Mouse (Mus musculus): ENCODE results near the gene Mcf2. TPM values are rescaled to one million over a fixed set of nuclear protein-coding genes. Genes with fewer than 3 reads are reported as not detected.

Mcf2 gene
- 0.09 TPM in 2 replicates for polyA plus RNA-seq (2015; fragmentation: Nextera tagmentation; extraction: Ambion mirVana)

DNA sequence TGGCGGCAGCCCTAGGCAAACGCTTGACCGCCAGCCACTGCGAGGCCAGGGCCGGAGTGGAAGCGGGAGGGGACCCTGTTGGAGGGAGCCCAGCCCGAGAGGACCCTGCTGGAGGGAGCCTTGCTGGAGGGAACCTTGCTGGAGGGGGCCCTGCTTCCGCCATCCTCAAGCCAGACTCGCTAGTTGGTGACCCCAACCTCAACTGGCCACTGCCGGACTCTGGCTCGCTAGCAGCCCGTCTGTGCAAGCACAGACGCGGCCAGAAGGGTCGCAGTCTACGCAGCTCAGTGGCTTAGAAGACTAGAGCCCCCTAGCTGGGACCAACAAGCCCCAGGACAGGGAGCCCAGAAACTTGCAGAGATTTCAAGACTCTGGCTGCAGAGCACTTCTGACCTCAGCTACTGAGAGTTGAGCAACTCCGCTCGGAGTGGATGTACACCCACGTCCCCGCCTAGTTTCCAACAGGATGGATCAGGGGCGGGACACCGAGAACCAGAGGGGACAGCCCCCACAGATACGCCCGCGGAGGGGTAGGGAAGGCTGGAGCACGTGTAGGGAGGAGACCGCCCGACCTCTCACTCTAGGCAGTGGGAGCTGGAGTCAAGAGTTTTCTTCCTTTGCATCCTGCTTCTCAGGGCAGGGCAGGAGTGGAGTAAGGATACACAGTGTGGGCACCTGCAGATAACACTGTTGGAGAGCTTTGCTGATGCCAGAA, at the start of gene Mcf2:
Mcf2 (minus strand) TSS at position 346 of the 715 bp plus-strand sequence.
- peak within 1 kb of the TSS; percentile 81 for H3K4me2 ChIP-seq (ENCODE audit: low read depth, low read length)
- no peak within 1 kb of the TSS for H3K27ac ChIP-seq (ENCODE audit: low read length)
- H3K27me3 ChIP-seq (ENCODE audit: control insufficient read depth, insufficient read depth, low read length), result peaks cover 3% of the 10 kb centered on the region; the same call in 1 of the 2 replicates
- ATAC-seq (replicated peaks; ENCODE audit: extremely low read depth, insufficient read depth, low FRiP score), result no peak
- H3K9me3 ChIP-seq (replicated peaks; ENCODE audit: control insufficient read depth, low read length), result no peaks in the 10 kb centered on the region
- no peaks in the 10 kb centered on the region for H3K36me3 ChIP-seq (ENCODE audit: control insufficient read depth, insufficient read depth)
- no peaks in the 10 kb centered on the region for H3K4me1 ChIP-seq (ENCODE audit: control insufficient read depth, insufficient read depth, low read length)
- WGBS, result 10% methylated on average over 28 of the region's 28 CpGs
- 0 out of 2 replicates have a peak within 1 kb of the TSS, but pooled peaks have one; percentile 11 for H3K9ac ChIP-seq (ENCODE audit: low read length)
- H3K4me3 ChIP-seq (ENCODE audit: low read length), result peak within 1 kb of the TSS; percentile 48

DNA sequence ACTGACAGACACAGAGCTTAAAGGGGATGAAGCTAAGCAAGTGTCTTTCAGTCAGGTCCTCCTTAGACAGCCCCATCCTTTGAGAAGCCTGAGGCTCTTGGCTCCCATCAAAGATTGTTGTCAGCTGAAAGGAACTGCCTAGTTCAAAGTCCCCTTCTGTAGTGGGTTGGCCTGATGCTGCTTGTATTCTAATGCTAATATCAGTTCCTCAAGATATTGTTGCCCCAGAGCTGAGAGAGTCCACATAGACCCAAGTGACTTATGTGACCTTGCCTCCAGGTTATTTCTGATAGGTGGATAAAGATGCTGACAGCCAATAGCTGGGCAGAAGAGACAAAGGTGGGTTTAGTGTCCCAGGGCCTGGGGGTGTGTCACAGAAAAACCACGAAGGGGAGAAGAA, 8.8 kb upstream of the Mcf2 start:
- no peaks in the 10 kb centered on the region for H3K9me3 ChIP-seq (replicated peaks; ENCODE audit: control insufficient read depth, low read length)
- H3K27me3 ChIP-seq (ENCODE audit: control insufficient read depth, insufficient read depth, low read length), result no peaks in the 10 kb centered on the region
- H3K9ac ChIP-seq (ENCODE audit: low read length), result no peak overlapping the region
- no peak overlapping the region for H3K4me3 ChIP-seq (ENCODE audit: low read length)
- 39% methylated on average over 1 of the region's 1 CpGs for WGBS
- H3K4me2 ChIP-seq (ENCODE audit: low read depth, low read length), result no peak overlapping the region
- no peak for ATAC-seq (replicated peaks; ENCODE audit: extremely low read depth, insufficient read depth, low FRiP score)
- no peaks in the 10 kb centered on the region for H3K36me3 ChIP-seq (ENCODE audit: control insufficient read depth, insufficient read depth)
- H3K4me1 ChIP-seq (ENCODE audit: control insufficient read depth, insufficient read depth, low read length), result no peaks in the 10 kb centered on the region
- no peak overlapping the region for H3K27ac ChIP-seq (ENCODE audit: low read length)

DNA sequence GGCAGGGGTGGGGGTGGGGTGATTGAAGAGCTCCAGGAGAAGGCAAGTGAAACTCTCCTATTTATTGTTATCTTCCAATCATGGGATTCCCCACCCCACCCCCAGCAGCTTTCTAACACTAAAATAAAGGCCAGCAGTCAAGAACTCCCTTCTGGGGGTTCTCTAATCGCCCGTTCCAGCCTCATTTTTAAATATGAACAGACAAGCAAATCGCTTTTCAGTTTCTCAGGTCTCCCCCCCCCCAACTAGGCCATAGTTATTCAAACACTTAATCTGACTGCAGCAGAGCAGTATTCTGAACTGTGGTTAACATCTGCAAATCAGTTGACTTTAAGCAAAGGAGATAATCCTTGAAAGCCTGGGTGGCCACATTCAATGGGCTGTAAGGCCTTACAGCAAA, 3.7 kb upstream of the Mcf2 start:
- Histone ChIP-seq H3K27me3 (ENCODE audit: control insufficient read depth, insufficient read depth, low read length) (no peaks in the 10 kb centered on the region), H3K4me3 (ENCODE audit: low read length) (no peak overlapping the region), H3K36me3 (ENCODE audit: control insufficient read depth, insufficient read depth) (no peaks in the 10 kb centered on the region), H3K27ac (ENCODE audit: low read length) (no peak overlapping the region), H3K4me2 (ENCODE audit: low read depth, low read length) (no peak overlapping the region), H3K9me3 (replicated peaks; ENCODE audit: control insufficient read depth, low read length) (no peaks in the 10 kb centered on the region), H3K4me1 (ENCODE audit: control insufficient read depth, insufficient read depth, low read length) (no peaks in the 10 kb centered on the region), H3K9ac (ENCODE audit: low read length) (no peak overlapping the region)
- WGBS, result 79% methylated on average over 3 of the region's 3 CpGs
- ATAC-seq (replicated peaks; ENCODE audit: extremely low read depth, insufficient read depth, low FRiP score), result no peak

DNA sequence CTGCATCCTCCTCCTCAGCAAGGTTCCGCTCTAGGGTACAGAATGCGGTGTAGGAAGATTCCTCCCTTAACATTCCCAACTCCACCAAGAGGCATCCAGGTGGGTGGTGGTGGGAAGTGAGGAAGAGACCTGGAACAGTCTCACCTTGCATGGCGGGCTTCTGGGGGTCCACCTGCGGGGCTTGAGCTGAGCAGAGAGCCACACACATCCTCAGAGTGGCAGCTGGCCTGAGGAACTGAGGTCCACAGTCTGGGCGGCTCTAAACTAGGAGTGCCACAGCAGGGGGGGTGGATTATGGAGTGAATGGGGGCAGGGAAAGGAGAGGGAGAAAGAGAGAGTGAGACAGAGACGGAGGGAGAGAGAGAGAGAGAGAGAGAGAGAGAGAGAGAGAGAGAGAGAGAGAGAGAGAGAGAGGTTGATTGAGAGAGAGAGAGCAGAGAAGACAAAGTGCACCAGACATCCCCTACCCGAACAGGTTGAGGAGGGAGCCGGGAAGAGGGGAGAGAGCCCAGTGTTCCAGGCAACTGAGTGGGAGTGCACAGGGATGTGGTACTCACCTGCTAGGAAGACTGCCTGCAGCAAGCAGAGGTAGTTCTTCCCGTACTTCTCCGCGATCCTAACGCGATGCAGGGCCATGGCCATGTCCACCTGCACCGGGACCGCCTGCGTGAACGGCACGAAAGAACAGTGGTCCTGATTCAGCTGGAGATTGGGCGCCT, 705 bp downstream of the Mcf2 start:
- H3K27ac ChIP-seq (ENCODE audit: low read length), result no peak overlapping the region
- no peaks in the 10 kb centered on the region for H3K4me1 ChIP-seq (ENCODE audit: control insufficient read depth, insufficient read depth, low read length)
- H3K9me3 ChIP-seq (replicated peaks; ENCODE audit: control insufficient read depth, low read length), result no peaks in the 10 kb centered on the region
- WGBS, result 8% methylated on average over 18 of the region's 19 CpGs
- H3K4me2 ChIP-seq (ENCODE audit: low read depth, low read length), result peak overlapping the region; percentile 81
- H3K9ac ChIP-seq (ENCODE audit: low read length), result 0 out of 2 replicates have a peak overlapping the region, but pooled peaks have one; percentile 11
- H3K36me3 ChIP-seq (ENCODE audit: control insufficient read depth, insufficient read depth), result no peaks in the 10 kb centered on the region
- ATAC-seq (replicated peaks; ENCODE audit: extremely low read depth, insufficient read depth, low FRiP score), result no peak
- H3K27me3 ChIP-seq (ENCODE audit: control insufficient read depth, insufficient read depth, low read length), result peaks cover 3% of the 10 kb centered on the region; the same call in 1 of the 2 replicates
- peak overlapping the region; percentile 48 for H3K4me3 ChIP-seq (ENCODE audit: low read length)

DNA sequence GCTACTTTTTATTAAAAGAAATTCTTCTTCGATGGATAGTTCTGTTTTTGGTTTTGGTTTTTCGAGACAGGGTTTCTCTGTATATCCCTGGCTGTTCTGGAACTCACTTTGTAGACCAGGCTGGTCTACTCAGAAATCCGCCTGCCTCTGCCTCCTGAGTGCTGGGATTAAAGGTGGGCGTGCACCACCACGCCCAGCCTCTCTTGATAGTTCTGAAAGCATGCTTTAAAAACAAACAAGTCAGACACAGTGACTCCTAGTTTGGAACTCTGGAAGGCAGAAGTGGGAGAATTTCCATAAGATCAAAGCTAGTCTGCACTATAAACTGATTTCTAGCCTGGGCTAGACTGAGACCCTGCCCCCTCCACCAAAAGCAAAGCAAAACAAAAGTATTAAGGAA, 8.8 kb downstream of the Mcf2 start:
- no peak for ATAC-seq (replicated peaks; ENCODE audit: extremely low read depth, insufficient read depth, low FRiP score)
- 86% methylated on average over 5 of the region's 5 CpGs for WGBS
- H3K9ac ChIP-seq (ENCODE audit: low read length), result no peak overlapping the region

DNA sequence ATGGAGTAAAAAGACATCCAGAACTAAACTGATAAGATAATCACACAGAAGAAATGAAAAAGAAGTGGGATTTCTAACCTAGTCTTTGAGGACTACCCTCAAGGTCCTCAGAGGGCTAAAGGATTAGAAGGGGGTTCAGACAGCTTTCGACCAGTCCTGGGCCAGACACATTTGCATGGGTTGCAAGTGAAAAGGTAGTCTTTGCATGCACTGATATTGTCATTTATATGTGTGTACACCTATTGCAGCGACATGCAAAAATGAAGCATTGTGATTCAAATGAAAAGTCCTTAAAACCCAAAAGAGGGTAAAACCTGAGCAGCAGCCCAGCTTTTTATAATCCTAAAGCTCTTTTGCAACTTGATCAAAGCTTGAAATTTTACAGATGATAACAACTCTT, 9.4 kb downstream of the Mcf2 start:
- no peak overlapping the region for H3K4me2 ChIP-seq (ENCODE audit: low read depth, low read length)
- no peak overlapping the region for H3K27ac ChIP-seq (ENCODE audit: low read length)
- H3K4me3 ChIP-seq (ENCODE audit: low read length), result no peak overlapping the region
- 67% methylated on average over 2 of the region's 2 CpGs for WGBS
- ATAC-seq (replicated peaks; ENCODE audit: extremely low read depth, insufficient read depth, low FRiP score), result no peak
- no peaks in the 10 kb centered on the region for H3K27me3 ChIP-seq (ENCODE audit: control insufficient read depth, insufficient read depth, low read length)
- no peak overlapping the region for H3K9ac ChIP-seq (ENCODE audit: low read length)
- H3K9me3 ChIP-seq (replicated peaks; ENCODE audit: control insufficient read depth, low read length), result no peaks in the 10 kb centered on the region
- H3K36me3 ChIP-seq (ENCODE audit: control insufficient read depth, insufficient read depth), result no peaks in the 10 kb centered on the region
- no peaks in the 10 kb centered on the region for H3K4me1 ChIP-seq (ENCODE audit: control insufficient read depth, insufficient read depth, low read length)

More for the DNA sequence above, 8.8 kb downstream of the Mcf2 start:
- Histone ChIP-seq H3K4me2 (ENCODE audit: low read depth, low read length) (no peak overlapping the region), H3K27me3 (ENCODE audit: control insufficient read depth, insufficient read depth, low read length) (no peaks in the 10 kb centered on the region), H3K4me1 (ENCODE audit: control insufficient read depth, insufficient read depth, low read length) (no peaks in the 10 kb centered on the region), H3K36me3 (ENCODE audit: control insufficient read depth, insufficient read depth) (no peaks in the 10 kb centered on the region), H3K4me3 (ENCODE audit: low read length) (no peak overlapping the region), H3K27ac (ENCODE audit: low read length) (no peak overlapping the region), H3K9me3 (replicated peaks; ENCODE audit: control insufficient read depth, low read length) (no peaks in the 10 kb centered on the region)

DNA sequence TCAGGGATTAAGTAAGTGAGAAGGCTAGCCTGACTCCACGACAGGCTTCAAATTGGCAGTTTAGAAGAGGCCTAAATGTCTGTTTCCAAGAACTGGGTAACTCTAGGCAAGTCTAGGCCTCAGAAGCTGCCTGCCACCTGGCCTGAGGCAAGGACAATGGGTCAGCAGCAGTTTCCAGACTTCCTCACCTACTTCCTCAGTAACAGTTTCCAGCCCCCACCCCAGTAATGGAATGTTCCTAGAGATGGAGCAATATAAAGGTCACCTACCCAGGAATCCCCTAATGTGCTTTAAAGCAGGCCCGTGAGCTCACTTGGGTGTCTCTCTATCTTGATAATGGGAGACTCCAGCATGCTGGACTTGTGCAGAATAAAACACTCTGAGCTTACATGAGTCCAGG, 10.1 kb downstream of the Mcf2 start:
- no peak overlapping the region for H3K4me2 ChIP-seq (ENCODE audit: low read depth, low read length)
- no peaks in the 10 kb centered on the region for H3K36me3 ChIP-seq (ENCODE audit: control insufficient read depth, insufficient read depth)
- H3K27me3 ChIP-seq (ENCODE audit: control insufficient read depth, insufficient read depth, low read length), result no peaks in the 10 kb centered on the region
- 86% methylated on average over 2 of the region's 2 CpGs for WGBS
- no peak overlapping the region for H3K9ac ChIP-seq (ENCODE audit: low read length)
- no peaks in the 10 kb centered on the region for H3K4me1 ChIP-seq (ENCODE audit: control insufficient read depth, insufficient read depth, low read length)
- no peak overlapping the region for H3K27ac ChIP-seq (ENCODE audit: low read length)
- H3K4me3 ChIP-seq (ENCODE audit: low read length), result no peak overlapping the region
- no peak for ATAC-seq (replicated peaks; ENCODE audit: extremely low read depth, insufficient read depth, low FRiP score)
- no peaks in the 10 kb centered on the region for H3K9me3 ChIP-seq (replicated peaks; ENCODE audit: control insufficient read depth, low read length)

DNA sequence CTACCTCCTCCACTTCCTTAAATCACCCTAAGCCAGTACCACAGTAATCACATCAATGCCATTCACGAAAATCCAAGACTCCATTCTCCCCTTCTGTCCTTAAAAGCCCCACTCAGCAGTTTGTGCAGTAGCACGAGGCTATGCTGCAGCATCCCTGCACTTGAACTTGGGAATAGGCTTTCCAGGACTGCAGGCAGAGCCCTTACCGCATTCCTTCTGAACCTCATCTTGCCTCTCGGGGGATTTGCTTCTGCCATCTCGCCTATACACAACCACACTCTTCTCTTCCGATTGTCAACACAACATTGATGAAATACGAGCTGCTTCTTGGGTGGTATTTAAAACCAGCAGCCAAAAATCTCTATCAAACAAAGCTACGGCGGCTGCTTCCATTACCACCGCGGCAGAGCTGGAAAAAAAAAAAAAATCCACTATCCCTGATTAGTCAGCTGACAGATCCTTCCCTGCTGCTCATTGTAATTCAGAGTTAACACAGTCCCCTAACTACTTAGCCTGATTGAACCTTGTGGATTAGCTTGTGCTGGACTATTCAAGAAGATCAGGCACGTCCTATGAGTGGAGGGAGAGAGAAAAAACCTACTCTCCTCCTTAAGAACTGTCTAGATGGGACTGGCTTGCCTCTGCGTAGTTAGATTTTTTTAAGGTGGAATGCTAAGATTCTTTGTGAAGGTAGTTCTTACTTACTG, 31.5 kb downstream of the Mcf2 start:
- Histone ChIP-seq H3K27me3 (ENCODE audit: control insufficient read depth, insufficient read depth, low read length) (no peaks in the 10 kb centered on the region), H3K9ac (ENCODE audit: low read length) (no peak overlapping the region), H3K27ac (ENCODE audit: low read length) (no peak overlapping the region), H3K4me2 (ENCODE audit: low read depth, low read length) (peak overlapping the region; percentile 57), H3K36me3 (ENCODE audit: control insufficient read depth, insufficient read depth) (no peaks in the 10 kb centered on the region), H3K4me1 (ENCODE audit: control insufficient read depth, insufficient read depth, low read length) (no peaks in the 10 kb centered on the region), H3K4me3 (ENCODE audit: low read length) (peak overlapping the region; percentile 42), H3K9me3 (replicated peaks; ENCODE audit: control insufficient read depth, low read length) (no peaks in the 10 kb centered on the region)
- 17% methylated on average over 13 of the region's 13 CpGs for WGBS
- ATAC-seq (replicated peaks; ENCODE audit: extremely low read depth, insufficient read depth, low FRiP score), result no peak

DNA sequence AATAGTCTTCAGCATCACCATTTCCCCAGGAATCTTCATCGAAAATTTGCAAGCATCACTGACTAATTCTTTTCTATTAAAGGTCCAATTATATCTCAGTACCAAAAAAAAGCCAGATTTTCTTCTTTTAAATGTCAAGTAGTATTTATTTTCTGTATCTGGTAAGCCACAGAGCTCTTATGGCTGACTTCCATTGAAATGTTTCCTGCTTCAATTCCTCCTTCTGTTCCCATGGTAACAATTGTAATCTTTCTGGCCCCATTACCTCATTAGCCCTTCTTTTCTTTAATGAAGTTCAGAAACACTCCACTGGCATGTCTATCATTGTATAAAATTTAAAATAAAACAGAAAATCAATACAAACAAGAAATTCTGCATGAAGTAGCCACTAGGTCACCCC, 103.5 kb downstream of the Mcf2 start:
- ATAC-seq (replicated peaks; ENCODE audit: extremely low read depth, insufficient read depth, low FRiP score), result no peak
- Histone ChIP-seq H3K27me3 (ENCODE audit: control insufficient read depth, insufficient read depth, low read length) (no peaks in the 10 kb centered on the region), H3K4me1 (ENCODE audit: control insufficient read depth, insufficient read depth, low read length) (no peaks in the 10 kb centered on the region), H3K9ac (ENCODE audit: low read length) (no peak overlapping the region), H3K36me3 (ENCODE audit: control insufficient read depth, insufficient read depth) (no peaks in the 10 kb centered on the region), H3K4me3 (ENCODE audit: low read length) (no peak overlapping the region), H3K4me2 (ENCODE audit: low read depth, low read length) (no peak overlapping the region), H3K9me3 (replicated peaks; ENCODE audit: control insufficient read depth, low read length) (no peaks in the 10 kb centered on the region), H3K27ac (ENCODE audit: low read length) (no peak overlapping the region)
- 66% methylated on average over 1 of the region's 1 CpGs for WGBS
